Mouse (Mus musculus) olfactory bulb, adult 2 months (tissue): Measurements from ENCODE around the gene Sema3e.

Source experiments
- CTCF ChIP-seq: fragments of 200-500 bp; IDR thresholded peaks from 2 replicates; pipeline ENCODE4 v1.5.1; 2012; ENCODE audit warnings: low read depth, mild to moderate bottlenecking, low read length, moderate library complexity; ENCODE audit not compliant: insufficient read depth
- POLR2A ChIP-seq: fragments of 200-500 bp; IDR thresholded peaks from 2 replicates; pipeline ENCODE4 v1.6.1; 2012; ENCODE audit warnings: mild to moderate bottlenecking, low read depth, low read length, moderate library complexity; ENCODE audit not compliant: insufficient read depth

GRCm38 (mm10) chr5:14126591-14126990 is 101.5 kb downstream of the Sema3e start:
- TF ChIP-seq POLR2A: no peak
- no peak for TF ChIP-seq CTCF
